Mouse (Mus musculus) embryonic facial prominence, embryonic 13.5 days (tissue): Measurements from ENCODE around the gene Rnf213. TPM values are rescaled to one million over a fixed set of nuclear protein-coding genes. Genes with fewer than 3 reads are reported as not detected.
A peak's percentile ranks its signal among the peaks of the same experiment; 100 is the strongest.

Source experiments
- ATAC-seq: fragments of 200-750 bp; cut with Nextera tagmentation; 2 replicates; pipeline ENCODE4 v1.8.0; 2017; ENCODE audit warnings: low read depth; ENCODE audit not compliant: insufficient number of reproducible peaks, insufficient read depth, low FRiP score, low TSS enrichment
- H3K27ac ChIP-seq: fragments of 300-500 bp; sonication (generic); 2 replicates; pipeline ENCODE4 v1.5.1; 2015; ENCODE audit warnings: moderate library complexity, mild to moderate bottlenecking, inconsistent platforms
- H3K27me3 ChIP-seq: fragments of 300-500 bp; sonication (generic); 2 replicates; pipeline ENCODE4 v1.6.1; 2015; ENCODE audit warnings: mild to moderate bottlenecking, inconsistent platforms
- H3K36me3 ChIP-seq: fragments of 300-500 bp; sonication (generic); 2 replicates; pipeline ENCODE4 v1.6.1; 2015; ENCODE audit warnings: mild to moderate bottlenecking, inconsistent platforms
- H3K4me1 ChIP-seq: fragments of 300-500 bp; sonication (generic); 2 replicates; pipeline ENCODE4 v1.6.1; 2015; ENCODE audit warnings: inconsistent platforms
- H3K4me2 ChIP-seq: fragments of 300-500 bp; sonication (generic); 2 replicates; pipeline ENCODE4 v1.6.1; 2015; ENCODE audit warnings: moderate library complexity, mild to moderate bottlenecking, inconsistent platforms
- H3K4me3 ChIP-seq: fragments of 300-500 bp; sonication (generic); 2 replicates; pipeline ENCODE4 v1.5.1; 2015; ENCODE audit warnings: mild to moderate bottlenecking, inconsistent platforms
- H3K9ac ChIP-seq: fragments of 300-500 bp; sonication (generic); 2 replicates; pipeline ENCODE4 v1.6.1; 2015; ENCODE audit warnings: mild to moderate bottlenecking, inconsistent platforms
- H3K9me3 ChIP-seq: fragments of 300-500 bp; sonication (generic); 2 replicates; pipeline ENCODE4 v1.6.1; 2016; ENCODE audit warnings: inconsistent platforms
- WGBS: fragments of 180-500 bp; shearing (Covaris S2); methylation state at CpG from one replicate; pipeline ENCODE4 v1.1.7; 2015; ENCODE audit warnings: mixed read lengths; 5-methylcytosine and 5-hydroxymethylcytosine counted together
- polyA plus RNA-seq: library from polyadenylated mRNA; unstranded; fragments of >200 nt; fragmentation: Nextera tagmentation; extraction: Ambion mirVana; gene quantifications from 2 replicates; pipeline ENCODE4 v1.2.1, GENCODE M21; 2015

Gene Rnf213
- polyA plus RNA-seq, 1 experiment from 2014 or later = 2.1 TPM

- Histone ChIP-seq H3K36me3 (no peaks in the 10 kb centered on the region), H3K27me3 (no peaks in the 10 kb centered on the region), H3K9me3 (no peaks in the 10 kb centered on the region), H3K27ac (peak overlapping the region; percentile 48; the same call in 1 of the 2 replicates), H3K4me2 (no peak overlapping the region), H3K4me1 (peaks cover 16% of the 10 kb centered on the region), H3K9ac (peak overlapping the region; percentile 12; the same call in 1 of the 2 replicates), H3K4me3 (no peak overlapping the region)
- 28% methylated on average over 16 of the region's 16 CpGs for WGBS
- no peak for ATAC-seq
Measured at GRCm38 (mm10) chr11:119419327-119420118, 26.6 kb downstream of the Rnf213 start.

DNA sequence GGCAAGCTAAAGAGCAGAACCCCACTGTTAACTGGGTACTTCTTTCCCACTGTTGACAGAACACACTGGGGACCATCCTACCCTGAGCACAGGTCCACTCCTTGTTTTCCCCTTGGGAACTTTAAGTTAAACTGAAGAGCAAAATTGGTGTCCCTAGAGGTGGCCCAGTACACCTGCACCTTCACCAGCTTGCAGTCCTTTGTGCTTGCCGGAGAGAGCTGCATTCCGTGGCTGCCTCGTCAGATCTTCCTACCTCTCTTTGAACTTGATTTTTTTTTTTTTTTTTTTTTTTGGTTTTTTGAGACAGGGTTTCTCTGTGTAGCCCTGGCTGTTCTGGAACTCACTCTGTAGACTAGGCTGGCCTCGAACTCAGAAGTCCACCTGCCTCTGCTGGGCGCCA is 27.5 kb downstream of the Rnf213 start:
- no peak overlapping the region for H3K27ac ChIP-seq
- H3K9ac ChIP-seq = no peak overlapping the region
- H3K9me3 ChIP-seq = no peaks in the 10 kb centered on the region
- no peak overlapping the region for H3K4me2 ChIP-seq
- peaks cover 16% of the 10 kb centered on the region for H3K4me1 ChIP-seq
- no peaks in the 10 kb centered on the region for H3K27me3 ChIP-seq
- WGBS = 68% methylated on average over 5 of the region's 5 CpGs
- H3K4me3 ChIP-seq = no peak overlapping the region
- no peaks in the 10 kb centered on the region for H3K36me3 ChIP-seq
- 0 out of 2 replicates have a peak, but pooled peaks have one; percentile 20 for ATAC-seq

DNA sequence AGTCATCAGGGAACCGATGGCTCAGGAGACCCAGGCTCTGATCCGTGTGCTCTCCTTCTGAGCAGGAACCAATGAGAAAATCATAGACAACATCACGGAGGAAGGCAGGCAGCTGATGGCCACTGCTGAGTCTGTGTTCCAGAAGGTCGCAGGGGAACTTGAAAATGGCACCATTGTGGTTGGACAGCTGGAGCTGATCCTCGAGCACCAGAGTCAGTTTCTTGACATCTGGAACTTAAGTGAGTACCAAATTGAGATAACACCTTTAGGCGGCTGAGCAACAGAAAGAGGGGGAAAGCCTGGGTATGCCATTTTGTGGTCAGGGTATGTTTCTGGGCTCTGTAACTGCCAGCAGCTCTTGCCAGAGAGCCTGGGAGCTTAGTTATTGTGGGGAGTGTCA is 34.5 kb downstream of the Rnf213 start:
- Histone ChIP-seq H3K9me3 (no peaks in the 10 kb centered on the region), H3K4me2 (no peak overlapping the region), H3K27me3 (no peaks in the 10 kb centered on the region), H3K4me3 (no peak overlapping the region), H3K36me3 (no peaks in the 10 kb centered on the region), H3K9ac (no peak overlapping the region), H3K4me1 (peaks cover 10% of the 10 kb centered on the region), H3K27ac (no peak overlapping the region)
- no peak for ATAC-seq
- WGBS = 78% methylated on average over 6 of the region's 6 CpGs

DNA sequence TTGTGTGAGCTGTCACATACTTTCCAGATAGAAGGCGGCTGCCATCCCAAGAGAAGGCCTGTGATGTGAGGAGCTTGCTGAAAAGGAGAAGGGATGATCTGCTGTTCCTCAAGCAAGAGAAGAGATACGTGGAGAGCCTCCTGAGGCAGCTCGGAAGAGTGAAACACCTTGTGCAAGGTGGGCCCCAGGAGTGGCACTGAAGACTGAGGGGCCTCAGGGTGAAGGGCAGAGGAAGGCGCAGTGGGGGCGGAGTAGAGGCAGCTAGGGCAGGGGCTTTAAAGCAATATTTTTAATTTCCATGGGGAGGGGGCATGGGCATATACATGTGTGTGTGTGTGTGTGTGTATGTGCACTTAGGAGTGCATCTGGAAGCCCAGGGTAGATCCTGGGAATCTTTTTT is 35.1 kb downstream of the Rnf213 start:
- Histone ChIP-seq H3K9me3 (no peaks in the 10 kb centered on the region), H3K4me1 (peaks cover 10% of the 10 kb centered on the region), H3K9ac (no peak overlapping the region), H3K4me3 (peak overlapping the region; percentile 38; the same call in 1 of the 2 replicates), H3K27ac (no peak overlapping the region), H3K36me3 (no peaks in the 10 kb centered on the region), H3K4me2 (peak overlapping the region; percentile 63), H3K27me3 (no peaks in the 10 kb centered on the region)
- no peak for ATAC-seq
- WGBS = 84% methylated on average over 5 of the region's 5 CpGs

DNA sequence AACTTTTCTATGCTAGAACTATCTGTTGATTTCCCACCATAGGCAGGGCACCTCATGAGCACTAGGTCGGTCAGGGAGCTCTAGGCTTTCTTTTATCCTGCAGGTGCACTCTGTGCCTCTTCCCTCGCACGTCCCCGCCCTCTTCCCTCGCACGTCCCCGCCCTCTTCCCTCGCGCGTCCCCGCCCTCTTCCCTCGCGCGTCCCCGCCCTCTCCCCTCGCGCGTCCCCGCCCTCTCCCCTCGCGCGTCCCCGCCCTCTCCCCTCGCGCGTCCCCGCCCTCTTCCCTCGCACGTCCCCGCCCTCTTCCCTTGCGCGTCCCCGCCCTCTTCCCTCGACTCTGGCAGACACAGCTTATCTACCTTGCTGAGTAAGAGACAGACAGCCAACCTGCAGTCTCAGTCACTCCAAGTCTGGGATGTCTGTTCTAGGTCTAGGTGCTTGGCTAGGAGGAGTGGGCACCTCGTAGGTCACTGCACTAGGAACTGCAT is 35.8 kb downstream of the Rnf213 start:
- no peak overlapping the region for H3K27ac ChIP-seq
- H3K9ac ChIP-seq = peak overlapping the region; percentile 64; the same call in 1 of the 2 replicates
- peak overlapping the region; percentile 38 for H3K4me3 ChIP-seq
- no peaks in the 10 kb centered on the region for H3K9me3 ChIP-seq
- ATAC-seq = no peak
- H3K36me3 ChIP-seq = no peaks in the 10 kb centered on the region
- peak overlapping the region; percentile 63 for H3K4me2 ChIP-seq
- WGBS = 1% methylated on average over 25 of the region's 35 CpGs
- H3K4me1 ChIP-seq = peaks cover 10% of the 10 kb centered on the region
- H3K27me3 ChIP-seq = no peaks in the 10 kb centered on the region

- no peak for ATAC-seq
- WGBS = 79% methylated on average over 12 of the region's 12 CpGs
Measured at GRCm38 (mm10) chr11:119431516-119431915, 38.6 kb downstream of the Rnf213 start.

GRCm38 (mm10) chr11:119432706-119433105 is 39.8 kb downstream of the Rnf213 start:
- Histone ChIP-seq H3K4me2 (no peak overlapping the region), H3K9ac (no peak overlapping the region), H3K4me1 (peaks cover 10% of the 10 kb centered on the region), H3K27ac (no peak overlapping the region), H3K9me3 (no peaks in the 10 kb centered on the region), H3K27me3 (no peaks in the 10 kb centered on the region), H3K36me3 (0 out of 2 replicates have a peak, but pooled peaks cover 4% of the 10 kb centered on the region), H3K4me3 (no peak overlapping the region)
- ATAC-seq = no peak
- 76% methylated on average over 7 of the region's 7 CpGs for WGBS

More at GRCm38 (mm10) chr11:119431516-119431915, 38.6 kb downstream of the Rnf213 start:
- H3K9ac ChIP-seq = no peak overlapping the region
- no peaks in the 10 kb centered on the region for H3K27me3 ChIP-seq
- H3K36me3 ChIP-seq = 0 out of 2 replicates have a peak, but pooled peaks cover 4% of the 10 kb centered on the region
- H3K4me3 ChIP-seq = no peak overlapping the region
- H3K27ac ChIP-seq = no peak overlapping the region
- no peak overlapping the region for H3K4me2 ChIP-seq
- H3K4me1 ChIP-seq = peaks cover 10% of the 10 kb centered on the region
- H3K9me3 ChIP-seq = no peaks in the 10 kb centered on the region

DNA sequence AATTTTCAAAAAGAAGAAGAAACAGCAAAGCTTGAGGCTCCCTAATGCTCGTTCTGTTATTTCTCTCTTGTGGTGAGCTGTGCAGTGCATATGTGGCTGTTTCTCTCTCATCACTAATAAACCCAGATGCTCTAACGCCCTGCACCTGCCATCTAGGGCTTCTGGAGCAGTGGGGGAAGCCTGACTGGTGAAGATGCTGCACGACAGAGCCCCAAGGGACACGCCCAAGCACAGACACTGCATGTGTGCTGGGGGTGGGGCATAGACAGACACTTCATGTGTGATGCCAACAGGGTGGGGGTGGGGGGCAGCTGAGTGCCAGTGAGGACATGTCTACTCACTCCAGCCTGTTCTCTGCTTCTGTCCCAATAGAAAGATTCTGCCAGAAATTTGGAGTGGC is 41.4 kb downstream of the Rnf213 start:
- no peaks in the 10 kb centered on the region for H3K4me1 ChIP-seq
- no peak overlapping the region for H3K4me2 ChIP-seq
- no peaks in the 10 kb centered on the region for H3K9me3 ChIP-seq
- ATAC-seq = no peak
- H3K27me3 ChIP-seq = no peaks in the 10 kb centered on the region
- 65% methylated on average over 4 of the region's 4 CpGs for WGBS
- H3K27ac ChIP-seq = no peak overlapping the region
- 0 out of 2 replicates have a peak, but pooled peaks cover 4% of the 10 kb centered on the region for H3K36me3 ChIP-seq
- H3K4me3 ChIP-seq = no peak overlapping the region
- H3K9ac ChIP-seq = no peak overlapping the region

DNA sequence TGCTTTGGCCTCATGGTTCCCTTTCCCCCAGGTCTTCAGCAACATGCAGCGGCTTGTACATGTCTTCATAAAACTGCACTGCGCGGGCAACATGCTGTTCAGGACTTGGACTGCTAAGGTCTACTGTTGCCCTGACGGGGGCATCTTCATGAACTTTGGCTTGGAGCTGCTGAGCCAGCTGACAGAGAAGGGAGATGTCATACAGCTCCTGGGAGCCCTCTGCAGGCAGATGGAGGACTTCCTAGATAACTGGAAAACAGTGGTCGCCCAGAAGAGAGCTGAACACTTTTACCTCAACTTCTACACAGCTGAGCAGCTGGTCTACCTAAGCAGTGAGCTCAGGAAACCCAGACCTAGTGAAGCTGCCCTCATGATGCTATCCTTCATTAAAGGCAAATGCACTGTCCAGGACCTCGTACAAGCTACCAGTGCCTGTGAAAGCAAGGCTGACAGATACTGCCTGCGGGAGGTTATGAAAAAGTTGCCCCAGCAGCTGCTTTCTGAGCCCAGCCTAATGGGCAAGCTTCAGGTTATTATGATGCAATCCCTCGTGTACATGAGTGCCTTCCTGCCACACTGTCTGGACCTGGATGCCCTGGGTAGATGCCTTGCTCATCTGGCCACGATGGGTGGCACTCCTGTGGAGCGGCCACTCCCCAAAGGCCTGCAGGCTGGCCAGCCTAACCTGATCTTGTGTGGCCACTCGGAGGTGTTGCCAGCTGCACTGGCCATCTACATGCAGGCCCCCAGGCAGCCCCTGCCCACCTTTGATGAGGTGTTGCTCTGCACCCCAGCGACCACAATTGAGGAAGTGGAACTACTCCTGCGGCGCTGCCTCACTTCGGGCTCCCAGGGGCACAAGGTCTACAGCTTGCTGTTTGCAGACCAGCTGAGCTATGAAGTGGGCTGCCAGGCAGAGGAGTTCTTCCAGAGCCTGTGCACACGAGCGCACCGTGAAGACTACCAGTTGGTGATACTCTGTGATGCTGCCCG is 43.3 kb downstream of the Rnf213 start:
- Histone ChIP-seq H3K27ac (no peak overlapping the region), H3K4me1 (no peaks in the 10 kb centered on the region), H3K36me3 (0 out of 2 replicates have a peak, but pooled peaks cover 4% of the 10 kb centered on the region), H3K9me3 (no peaks in the 10 kb centered on the region), H3K27me3 (no peaks in the 10 kb centered on the region), H3K4me2 (no peak overlapping the region), H3K4me3 (no peak overlapping the region), H3K9ac (no peak overlapping the region)
- no peak for ATAC-seq
- WGBS = 78% methylated on average over 19 of the region's 19 CpGs

DNA sequence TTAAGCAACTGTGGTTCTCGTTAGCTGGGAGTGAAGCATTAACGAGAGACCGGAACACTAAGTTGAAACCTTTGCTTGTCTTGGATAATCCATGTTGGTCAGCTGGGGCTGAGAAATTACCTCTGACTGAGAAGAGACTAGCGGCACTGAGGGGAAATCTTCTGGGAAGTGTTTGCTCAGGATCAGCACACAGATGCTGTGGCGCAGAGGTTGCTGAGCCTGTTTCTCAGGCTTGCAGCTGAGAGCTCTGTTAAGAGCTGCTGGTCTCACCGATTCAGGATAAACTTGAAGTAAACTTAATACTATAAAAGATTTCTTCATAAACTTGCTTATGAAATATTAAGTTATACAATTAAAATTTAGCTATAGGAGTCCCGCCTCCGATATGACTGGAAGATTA is 45.9 kb downstream of the Rnf213 start:
- 0 out of 2 replicates have a peak, but pooled peaks cover 4% of the 10 kb centered on the region for H3K36me3 ChIP-seq

GRCm38 (mm10) chr11:119442199-119442598 is 49.3 kb downstream of the Rnf213 start:
- Histone ChIP-seq H3K27me3 (no peaks in the 10 kb centered on the region), H3K9me3 (no peaks in the 10 kb centered on the region), H3K9ac (no peak overlapping the region), H3K4me3 (no peak overlapping the region), H3K27ac (no peak overlapping the region), H3K36me3 (no peaks in the 10 kb centered on the region), H3K4me1 (no peaks in the 10 kb centered on the region), H3K4me2 (no peak overlapping the region)
- 92% methylated on average over 8 of the region's 8 CpGs for WGBS
- ATAC-seq = no peak

More for the DNA sequence above, 45.9 kb downstream of the Rnf213 start:
- H3K9ac ChIP-seq = no peak overlapping the region
- no peak overlapping the region for H3K4me3 ChIP-seq
- no peak overlapping the region for H3K4me2 ChIP-seq
- ATAC-seq = no peak
- H3K27me3 ChIP-seq = no peaks in the 10 kb centered on the region
- WGBS = 46% methylated on average over 8 of the region's 8 CpGs
- H3K9me3 ChIP-seq = no peaks in the 10 kb centered on the region
- H3K27ac ChIP-seq = no peak overlapping the region
- no peaks in the 10 kb centered on the region for H3K4me1 ChIP-seq
